Mouse (Mus musculus): ENCODE measurements at regions not wholly inside any gene's neighbourhood (a gene's known extent, or its start where the extent isn't known, plus 50 kb on each side); places are given as distances from the start of the nearest gene placed in this dataset.

GRCm38 (mm10) chr2:50735029-50735428, 413.9 kb downstream of the Rnd3 start:
- Histone ChIP-seq H3K36me3 (no peaks in the 10 kb centered on the region), H3K27ac (replicated peaks) (no peak overlapping the region), H3K9me3 (replicated peaks) (no peaks in the 10 kb centered on the region), H3K4me3 (no peak overlapping the region), H3K4me1 (peaks cover 13% of the 10 kb centered on the region), H3K27me3 (ENCODE audit: low read depth, poor library complexity, severe bottlenecking) (no peaks in the 10 kb centered on the region)
- no peak for DNase-seq (ENCODE audit: low spot score)
- WGBS, result 94% methylated on average over 11 of the region's 11 CpGs

- no peaks in the 10 kb centered on the region for H3K36me3 ChIP-seq
- no peaks in the 10 kb centered on the region for H3K9me3 ChIP-seq (replicated peaks)
- no peaks in the 10 kb centered on the region for H3K27me3 ChIP-seq (ENCODE audit: low read depth, poor library complexity, severe bottlenecking)
- no peak for DNase-seq (ENCODE audit: low spot score)
- H3K27ac ChIP-seq (replicated peaks), result no peak overlapping the region
- 78% methylated on average over 3 of the region's 3 CpGs for WGBS
- peaks cover 9% of the 10 kb centered on the region for H3K4me1 ChIP-seq
- H3K4me3 ChIP-seq, result no peak overlapping the region
Observed at GRCm38 (mm10) chr2:50706652-50707051, 410.1 kb upstream of the Mmadhc start.

- Histone ChIP-seq H3K4me1 (peaks cover 10% of the 10 kb centered on the region), H3K27ac (replicated peaks) (no peak overlapping the region), H3K36me3 (no peaks in the 10 kb centered on the region), H3K9me3 (replicated peaks) (no peaks in the 10 kb centered on the region), H3K27me3 (ENCODE audit: low read depth, poor library complexity, severe bottlenecking) (no peaks in the 10 kb centered on the region), H3K4me3 (no peak overlapping the region)
- DNase-seq (ENCODE audit: low spot score), result no peak
- 72% methylated on average over 3 of the region's 3 CpGs for WGBS
Observed at GRCm38 (mm10) chr2:50704297-50704696, 407.7 kb upstream of the Mmadhc start.

- no peak overlapping the region for H3K4me3 ChIP-seq
- no peaks in the 10 kb centered on the region for H3K36me3 ChIP-seq
- 88% methylated on average over 15 of the region's 15 CpGs for WGBS
- no peak overlapping the region for H3K27ac ChIP-seq (replicated peaks)
- peaks cover 10% of the 10 kb centered on the region for H3K4me1 ChIP-seq
- no peaks in the 10 kb centered on the region for H3K27me3 ChIP-seq (ENCODE audit: low read depth, poor library complexity, severe bottlenecking)
- no peak for DNase-seq (ENCODE audit: low spot score)
- no peaks in the 10 kb centered on the region for H3K9me3 ChIP-seq (replicated peaks)
Observed at GRCm38 (mm10) chr2:50702584-50703450, 406.2 kb upstream of the Mmadhc start.

GRCm38 (mm10) chr2:50698841-50699240, 402.2 kb upstream of the Mmadhc start:
- H3K4me3 ChIP-seq, result no peak overlapping the region
- H3K27ac ChIP-seq (replicated peaks), result no peak overlapping the region
- no peaks in the 10 kb centered on the region for H3K9me3 ChIP-seq (replicated peaks)
- DNase-seq (ENCODE audit: low spot score), result no peak
- no peaks in the 10 kb centered on the region for H3K36me3 ChIP-seq
- WGBS, result 83% methylated on average over 6 of the region's 6 CpGs
- H3K27me3 ChIP-seq (ENCODE audit: low read depth, poor library complexity, severe bottlenecking), result no peaks in the 10 kb centered on the region; the same call in 1 of the 2 replicates
- peaks cover 19% of the 10 kb centered on the region for H3K4me1 ChIP-seq

- no peak overlapping the region for H3K4me3 ChIP-seq
- DNase-seq (ENCODE audit: low spot score), result no peak
- peaks cover 21% of the 10 kb centered on the region for H3K4me1 ChIP-seq
- no peaks in the 10 kb centered on the region; the same call in 1 of the 2 replicates for H3K27me3 ChIP-seq (ENCODE audit: low read depth, poor library complexity, severe bottlenecking)
- no peaks in the 10 kb centered on the region for H3K36me3 ChIP-seq
- H3K9me3 ChIP-seq (replicated peaks), result no peaks in the 10 kb centered on the region
- no peak overlapping the region for H3K27ac ChIP-seq (replicated peaks)
Observed at GRCm38 (mm10) chr2:50696575-50696974, 400.0 kb upstream of the Mmadhc start.

- H3K27me3 ChIP-seq (ENCODE audit: low read depth, poor library complexity, severe bottlenecking), result no peaks in the 10 kb centered on the region; the same call in 1 of the 2 replicates
- no peaks in the 10 kb centered on the region for H3K36me3 ChIP-seq
- H3K9me3 ChIP-seq (replicated peaks), result no peaks in the 10 kb centered on the region
- H3K4me3 ChIP-seq, result no peak overlapping the region
- WGBS, result 72% methylated on average over 2 of the region's 2 CpGs
- peaks cover 21% of the 10 kb centered on the region for H3K4me1 ChIP-seq
- peak; percentile 45 for DNase-seq (ENCODE audit: low spot score)
- peak overlapping the region; percentile 55; the same call in 1 of the 2 replicates for H3K27ac ChIP-seq (replicated peaks)
Observed at GRCm38 (mm10) chr2:50694849-50695248, 398.2 kb upstream of the Mmadhc start.

- H3K27ac ChIP-seq (replicated peaks), result peak overlapping the region; percentile 59; the same call in 1 of the 2 replicates
- no peak for DNase-seq (ENCODE audit: low spot score)
- no peaks in the 10 kb centered on the region for H3K9me3 ChIP-seq (replicated peaks)
- H3K4me3 ChIP-seq, result no peak overlapping the region
- 72% methylated on average over 7 of the region's 7 CpGs for WGBS
- H3K36me3 ChIP-seq, result no peaks in the 10 kb centered on the region
- peaks cover 21% of the 10 kb centered on the region for H3K4me1 ChIP-seq
- H3K27me3 ChIP-seq (ENCODE audit: low read depth, poor library complexity, severe bottlenecking), result no peaks in the 10 kb centered on the region; the same call in 1 of the 2 replicates
Observed at GRCm38 (mm10) chr2:50693784-50694350, 397.3 kb upstream of the Mmadhc start.

- no peaks in the 10 kb centered on the region for H3K36me3 ChIP-seq
- DNase-seq (ENCODE audit: low spot score), result no peak
- no peaks in the 10 kb centered on the region; the same call in 1 of the 2 replicates for H3K9me3 ChIP-seq (replicated peaks)
- no peak overlapping the region for H3K4me3 ChIP-seq
- H3K27me3 ChIP-seq (ENCODE audit: low read depth, poor library complexity, severe bottlenecking), result no peaks in the 10 kb centered on the region
- 92% methylated on average over 11 of the region's 11 CpGs for WGBS
- peaks cover 21% of the 10 kb centered on the region for H3K4me1 ChIP-seq
- H3K27ac ChIP-seq (replicated peaks), result no peak overlapping the region
Observed at GRCm38 (mm10) chr2:50690120-50691103, 393.8 kb upstream of the Mmadhc start.

GRCm38 (mm10) chr2:50687672-50688151, 391.1 kb upstream of the Mmadhc start:
- no peaks in the 10 kb centered on the region for H3K4me1 ChIP-seq
- no peaks in the 10 kb centered on the region for H3K27me3 ChIP-seq (ENCODE audit: low read depth, poor library complexity, severe bottlenecking)
- no peak overlapping the region for H3K27ac ChIP-seq (replicated peaks)
- DNase-seq (ENCODE audit: low spot score), result no peak
- H3K36me3 ChIP-seq, result no peaks in the 10 kb centered on the region
- no peaks in the 10 kb centered on the region; the same call in 1 of the 2 replicates for H3K9me3 ChIP-seq (replicated peaks)
- WGBS, result 84% methylated on average over 10 of the region's 10 CpGs
- no peak overlapping the region for H3K4me3 ChIP-seq

GRCm38 (mm10) chr2:50687222-50687621, 390.6 kb upstream of the Mmadhc start:
- no peaks in the 10 kb centered on the region for H3K36me3 ChIP-seq
- 67% methylated on average over 5 of the region's 5 CpGs for WGBS
- H3K27ac ChIP-seq (replicated peaks), result no peak overlapping the region
- H3K4me1 ChIP-seq, result no peaks in the 10 kb centered on the region
- no peak overlapping the region for H3K4me3 ChIP-seq
- H3K9me3 ChIP-seq (replicated peaks), result no peaks in the 10 kb centered on the region; the same call in 1 of the 2 replicates
- peak; percentile 21 for DNase-seq (ENCODE audit: low spot score)
- no peaks in the 10 kb centered on the region for H3K27me3 ChIP-seq (ENCODE audit: low read depth, poor library complexity, severe bottlenecking)

- H3K27ac ChIP-seq (replicated peaks), result no peak overlapping the region
- no peaks in the 10 kb centered on the region for H3K27me3 ChIP-seq (ENCODE audit: low read depth, poor library complexity, severe bottlenecking)
- no peaks in the 10 kb centered on the region for H3K9me3 ChIP-seq (replicated peaks)
- H3K36me3 ChIP-seq, result no peaks in the 10 kb centered on the region
- 81% methylated on average over 1 of the region's 1 CpGs for WGBS
- no peak overlapping the region for H3K4me3 ChIP-seq
- no peaks in the 10 kb centered on the region for H3K4me1 ChIP-seq
- no peak for DNase-seq (ENCODE audit: low spot score)
Observed at GRCm38 (mm10) chr2:50677456-50677855, 380.9 kb upstream of the Mmadhc start.
